Mouse (Mus musculus): Measurements from ENCODE around the gene Dnajb7. TPM values are rescaled to one million over a fixed set of nuclear protein-coding genes. Genes with fewer than 3 reads are reported as not detected.

Gene Dnajb7
- total RNA-seq, 2 experiments from 2014 or later, result not detected

DNA sequence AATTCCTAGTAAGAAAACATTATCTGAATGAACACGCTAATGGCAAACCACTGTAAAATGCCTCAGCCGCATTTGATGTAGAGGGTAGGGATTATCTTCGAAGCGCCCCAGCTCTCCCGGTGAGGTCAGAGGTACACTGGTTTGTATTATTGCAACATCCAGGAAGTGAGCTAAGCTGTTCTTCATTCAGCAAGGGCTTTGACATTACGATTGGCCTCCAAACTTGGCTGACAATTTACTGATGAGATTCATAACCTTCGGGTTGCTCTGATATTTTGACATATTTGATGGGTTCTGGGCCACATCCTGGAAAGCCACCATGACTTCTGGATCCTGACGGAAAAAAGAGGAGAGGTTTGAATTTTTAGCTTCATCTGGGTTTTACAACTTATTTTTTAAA, 42.9 kb downstream of the Dnajb7 start:
- no peak for DNase-seq

DNA sequence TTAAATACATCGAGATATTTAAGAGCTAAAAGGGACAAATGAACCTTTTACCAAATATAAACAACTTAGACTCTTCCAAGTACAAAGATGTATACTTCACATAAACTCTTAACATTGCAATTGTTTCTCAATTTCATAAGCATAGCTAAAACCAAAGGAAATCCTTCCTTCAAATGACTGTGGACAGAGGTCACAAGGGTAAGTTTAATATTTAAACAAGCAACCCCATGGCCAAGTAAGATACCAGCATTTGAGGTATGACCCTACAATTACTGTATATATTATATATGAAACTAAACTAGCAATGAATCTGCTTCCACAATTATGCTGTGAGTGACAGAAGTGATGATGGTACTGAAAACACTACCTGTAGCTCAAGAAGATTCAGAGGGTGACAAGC, 43.8 kb downstream of the Dnajb7 start:
- DNase-seq, result no peak

DNA sequence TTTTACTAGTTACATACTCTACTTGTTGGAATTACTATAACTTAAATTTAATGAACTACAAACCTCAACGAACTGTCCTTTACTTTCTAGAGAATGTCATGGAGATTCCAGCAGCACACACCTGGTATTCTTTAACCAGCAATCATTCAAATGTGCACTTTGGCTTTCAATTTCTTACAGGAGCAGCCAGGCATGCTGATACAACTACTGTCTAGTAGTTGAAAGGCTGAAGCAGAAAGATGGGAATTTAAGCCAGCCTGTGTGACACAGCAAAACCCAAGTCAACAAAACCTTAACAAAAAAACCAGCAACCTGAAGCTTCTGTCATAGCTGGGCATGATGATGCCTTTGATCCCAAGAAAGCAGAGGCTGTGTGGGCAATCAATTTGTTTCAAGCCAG, 45.6 kb downstream of the Dnajb7 start:
- DNase-seq, result no peak

DNA sequence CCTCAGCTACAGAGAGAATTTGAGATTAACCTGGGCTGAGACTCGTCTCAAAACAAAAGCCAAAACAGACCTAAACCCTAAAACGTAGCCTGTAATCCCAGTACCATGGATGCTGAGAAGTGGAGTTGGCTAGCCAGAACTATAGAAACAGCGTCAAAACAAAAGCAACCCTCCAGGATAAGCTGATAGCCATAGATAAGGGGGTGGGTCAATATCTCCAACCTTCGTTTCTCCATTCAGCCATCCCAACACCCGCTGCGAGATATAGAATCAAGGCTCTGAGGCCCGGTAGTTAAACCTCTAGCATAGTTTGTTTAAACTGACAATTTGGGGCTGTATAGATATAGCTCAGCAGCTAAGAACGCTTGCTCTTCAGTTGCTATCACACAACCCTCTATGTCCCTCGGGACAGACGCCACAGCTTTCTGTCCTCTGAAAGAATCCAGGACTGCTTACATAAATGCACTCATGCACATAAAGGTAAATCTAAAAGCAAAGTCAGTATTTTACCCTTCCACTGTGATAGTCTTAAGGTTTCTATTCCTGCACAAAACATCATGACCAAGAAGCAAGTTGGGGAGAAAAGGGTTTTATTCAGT, 46.6 kb downstream of the Dnajb7 start:
- no peak for DNase-seq

DNA sequence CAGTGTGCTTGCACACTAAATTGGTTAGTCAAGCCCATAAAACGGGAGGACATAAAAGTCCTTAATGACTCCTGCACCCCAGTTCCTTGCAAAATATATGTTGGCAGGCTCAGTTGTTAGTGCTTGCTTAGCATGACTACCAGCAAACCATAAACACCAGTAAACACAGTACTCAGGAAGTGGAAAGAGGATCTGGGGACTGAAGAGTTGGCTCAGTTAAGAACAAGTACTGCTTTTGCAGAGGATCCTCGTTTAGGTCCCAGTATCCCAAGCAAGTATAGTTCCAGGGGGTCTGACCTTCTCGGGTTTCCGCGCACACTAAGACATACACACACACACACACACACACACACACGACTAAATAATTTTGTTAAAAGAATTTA, 47.1 kb downstream of the Dnajb7 start:
- peak; percentile 7 for DNase-seq

DNA sequence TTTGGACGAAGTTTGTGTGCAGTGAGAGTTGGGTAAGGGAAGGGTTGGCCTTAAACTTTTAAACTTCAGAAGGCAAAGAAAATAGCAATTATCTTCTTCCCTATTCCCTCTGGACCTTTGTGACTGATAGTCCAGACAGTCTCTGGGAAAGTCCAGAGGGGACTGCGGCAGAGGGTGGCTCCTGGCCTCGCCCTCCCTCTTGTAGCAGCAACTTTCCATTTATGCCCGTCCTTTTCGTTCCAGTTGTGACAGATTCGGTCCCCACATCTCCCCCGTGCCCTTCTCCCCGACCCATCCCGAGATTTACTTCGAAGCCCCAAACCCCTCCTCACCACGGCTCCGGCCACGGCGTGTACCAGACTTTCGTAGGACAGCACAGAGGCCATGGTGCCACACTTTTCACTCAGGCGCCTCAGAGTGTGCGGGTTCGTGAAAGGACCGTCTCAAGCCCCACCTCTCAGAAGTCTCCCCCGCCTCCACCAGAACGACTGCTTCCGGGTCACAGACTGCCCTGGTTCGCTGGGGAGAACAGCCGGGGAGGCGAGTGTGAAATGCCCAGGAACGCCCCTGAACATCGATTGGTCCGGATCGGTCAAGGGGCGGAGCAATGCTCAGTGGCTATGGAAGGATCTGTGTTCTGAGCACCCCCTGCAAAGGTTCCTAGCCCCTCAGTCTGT, 47.6 kb downstream of the Dnajb7 start, which contains the start of gene Slc25a17:
TSS of gene Slc25a17 (minus strand) at position 468 of the 677 bp plus-strand sequence.
- DNase-seq, result peak; percentile 92

DNA sequence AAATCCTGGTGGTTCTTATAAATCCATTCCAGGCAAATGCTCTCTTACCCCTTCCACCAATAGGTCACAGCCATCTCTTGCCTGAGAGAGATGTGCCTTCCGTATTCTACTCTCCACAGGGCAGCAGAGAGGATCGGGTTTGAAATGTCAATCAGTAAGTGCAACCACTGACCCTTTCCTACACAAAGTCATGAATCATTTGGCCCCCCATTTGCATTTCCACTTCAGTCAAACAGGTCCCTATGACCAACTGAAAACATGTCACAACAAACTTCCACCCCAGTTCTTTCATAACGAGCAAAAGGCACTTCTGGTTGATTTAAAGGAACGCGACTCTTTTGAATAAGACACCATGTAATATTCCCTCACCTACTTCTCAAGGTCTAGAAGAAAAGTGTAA, 48.7 kb downstream of the Dnajb7 start:
- DNase-seq, result no peak

DNA sequence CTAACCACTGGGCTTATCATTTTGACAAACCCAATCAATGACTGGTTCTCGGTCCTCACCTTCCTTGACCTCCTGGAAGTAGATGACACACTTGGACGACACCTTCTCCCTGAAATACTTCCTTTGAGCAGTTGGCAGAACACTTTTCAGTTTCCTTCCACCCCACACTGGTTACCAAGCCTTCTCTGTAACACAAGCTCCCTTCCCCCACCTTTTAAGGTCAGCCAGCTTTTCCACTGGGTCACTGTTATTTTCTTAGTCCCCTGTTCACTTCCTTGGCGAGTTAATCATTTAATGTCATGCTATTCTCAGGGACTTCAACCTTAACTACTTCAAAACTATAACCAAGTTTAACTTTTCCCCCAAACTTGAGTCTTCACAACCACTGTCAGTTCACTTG, 49.2 kb downstream of the Dnajb7 start:
- DNase-seq, result no peak

DNA sequence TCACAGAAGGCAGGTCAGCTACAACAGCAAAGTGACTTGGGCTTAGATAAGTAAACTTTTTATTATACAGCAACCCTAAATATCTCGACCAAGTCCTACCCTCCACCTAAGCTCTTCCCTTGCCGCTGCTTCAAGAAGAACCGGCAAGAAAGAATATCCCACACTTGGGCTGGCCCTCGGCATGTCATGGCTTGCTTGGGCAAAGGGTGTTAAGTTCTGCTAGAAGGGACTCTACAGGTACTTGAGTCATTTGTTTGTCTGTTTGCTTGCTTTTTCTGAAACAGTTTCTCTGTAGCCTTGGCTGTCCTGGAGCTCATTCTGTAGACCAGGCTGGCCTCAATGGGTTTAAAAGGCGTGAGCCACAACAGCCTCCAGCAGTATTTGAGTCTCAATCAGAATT, 51.2 kb downstream of the Dnajb7 start:
- DNase-seq, result no peak

Other genes starting within 250 kb of the Dnajb7 start
- gene Mrtfa, start 217.5 kb downstream of the Dnajb7 start, total RNA-seq (2021), result 10 to 100 TPM; 39.2 to 50.1 TPM
- 1 to 10 TPM; 1.9 TPM for gene Mchr1, start 172.8 kb downstream of the Dnajb7 start, total RNA-seq (2021)
- gene Slc25a17, start 47.5 kb downstream of the Dnajb7 start, total RNA-seq (2021), result 10 to 100 TPM; 20.5 to 23.1 TPM
- gene St13, start 8.2 kb downstream of the Dnajb7 start, total RNA-seq (2021), result 100 to 1,000 TPM; 102 to 126 TPM
- 1 to 10 TPM; 7.5 to 8.6 TPM for gene Xpnpep3, start 8.2 kb downstream of the Dnajb7 start, total RNA-seq (2021)
- 100 to 1,000 TPM; 118 to 123 TPM for gene Rbx1, start 58.0 kb upstream of the Dnajb7 start, total RNA-seq (2021)
- gene Ep300, start 177.1 kb upstream of the Dnajb7 start, total RNA-seq (2021), result 10 to 100 TPM; 31.2 to 38.4 TPM

All from gastrocnemius, postnatal 10 days (tissue).